Mouse (Mus musculus) kidney, adult 9 months (tissue): ENCODE data around the gene Kctd21.
A peak's percentile ranks its signal among the peaks of the same experiment; 100 is the strongest.

Source experiments
- DNase-seq: peaks from one replicate; pipeline ENCODE4 v3.0.0; 2022

The Kctd21 gene

GRCm38 (mm10) chr7:97388541-97388940 lies 56.4 kb downstream of the Kctd21 start:
- DNase-seq: no peak

DNA sequence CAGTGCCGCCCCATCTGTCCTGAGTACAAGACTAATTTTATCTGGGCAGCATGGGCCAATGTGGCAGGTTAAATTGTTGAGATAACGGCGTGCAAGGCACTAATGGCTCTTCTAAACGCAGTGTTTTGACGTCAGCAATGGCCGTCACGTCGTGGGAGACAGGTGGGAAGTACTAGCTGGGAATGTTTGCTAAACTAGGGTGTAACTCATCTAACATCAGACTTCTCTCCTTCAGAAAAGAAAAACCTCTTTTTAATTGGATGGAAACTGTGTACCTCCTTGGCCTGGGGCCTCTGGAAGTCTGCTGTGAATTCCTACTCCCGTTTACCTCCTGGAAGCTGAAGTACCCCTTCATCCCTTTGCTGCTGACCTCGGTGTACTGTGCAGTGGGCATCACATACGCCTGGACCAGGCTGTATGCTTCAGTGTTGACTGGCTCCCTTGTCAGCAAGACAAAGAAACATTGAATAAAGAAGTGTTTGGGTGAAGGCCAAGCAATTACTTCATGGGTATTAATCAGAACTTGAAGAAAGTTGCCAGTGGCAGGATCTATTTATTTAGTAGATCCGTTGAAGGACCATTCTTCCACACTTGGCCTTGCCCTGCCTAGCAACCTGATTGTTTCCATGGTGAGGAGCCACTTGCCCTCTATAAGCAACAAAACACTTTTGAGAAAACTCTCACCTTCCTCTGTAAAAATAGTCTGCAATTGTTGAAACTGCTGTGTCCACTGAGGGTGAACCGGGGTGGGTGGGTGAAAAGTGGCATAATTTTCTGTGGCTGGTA lies 59.4 kb downstream of the Kctd21 start:
- peak; percentile 31 for DNase-seq

DNA sequence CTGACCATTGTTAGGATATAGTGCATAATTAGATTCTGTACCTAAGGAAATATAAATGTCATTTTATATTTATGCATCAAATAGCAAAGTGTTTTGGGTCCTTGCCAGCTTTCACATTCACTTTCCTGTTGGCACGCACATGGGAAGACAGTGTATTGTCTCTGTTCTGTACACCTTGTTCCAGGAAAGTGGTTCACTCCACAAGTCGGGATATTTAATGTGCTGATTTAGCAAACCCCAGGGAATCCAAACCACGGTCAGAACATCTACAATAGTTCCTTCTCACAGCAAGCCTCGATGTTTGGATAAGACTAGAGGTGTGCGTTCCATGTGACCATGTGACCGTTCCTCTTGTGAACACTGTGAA lies 59.9 kb downstream of the Kctd21 start:
- peak; percentile 55 for DNase-seq

GRCm38 (mm10) chr7:97394375-97394774 lies 62.2 kb downstream of the Kctd21 start:
- no peak for DNase-seq

- DNase-seq: no peak
Observed at GRCm38 (mm10) chr7:97398943-97399342, 66.8 kb downstream of the Kctd21 start.
